Mouse (Mus musculus) frontal cortex, postnatal 36 days (tissue): ENCODE measurements at regions not wholly inside any gene's neighbourhood (a gene's known extent, or its start where the extent isn't known, plus 50 kb on each side); places are given as distances from the start of the nearest gene placed in this dataset.

Experiments used
- DNase-seq, 2 experiments: peaks; one replicate each; pipeline ENCODE4 v3.0.0; 2022; ENCODE audit warnings: low spot score in 2 of 2

- no peak for DNase-seq
Observed at GRCm38 (mm10) chr13:44553363-44553762, 175.9 kb upstream of the Jarid2 start.

- no peak for DNase-seq
Observed at GRCm38 (mm10) chr13:44554686-44555463, 174.4 kb upstream of the Jarid2 start.

- DNase-seq, result no peak
Observed at GRCm38 (mm10) chr13:44555979-44556378, 173.3 kb upstream of the Jarid2 start.

GRCm38 (mm10) chr13:44558051-44558450 is 171.2 kb upstream of the Jarid2 start:
- peak; percentile 38 to 48 for DNase-seq

- no peak for DNase-seq
Observed at GRCm38 (mm10) chr13:44558491-44559177, 170.6 kb upstream of the Jarid2 start.

GRCm38 (mm10) chr13:44559178-44559565 is 170.1 kb upstream of the Jarid2 start:
- DNase-seq, result no peak

GRCm38 (mm10) chr13:44559706-44560105 is 169.6 kb upstream of the Jarid2 start:
- DNase-seq, result no peak

- DNase-seq, result no peak
Observed at GRCm38 (mm10) chr13:44564705-44565104, 164.6 kb upstream of the Jarid2 start.

- DNase-seq, result no peak
Observed at GRCm38 (mm10) chr13:44567696-44568095, 161.6 kb upstream of the Jarid2 start.

- no peak for DNase-seq
Observed at GRCm38 (mm10) chr13:44569241-44569778, 160.0 kb upstream of the Jarid2 start.

- no peak for DNase-seq
Observed at GRCm38 (mm10) chr13:44573463-44573862, 155.8 kb upstream of the Jarid2 start.

GRCm38 (mm10) chr13:44579215-44579614 is 150.1 kb upstream of the Jarid2 start:
- DNase-seq, result no peak

GRCm38 (mm10) chr13:44580156-44580736 is 149.0 kb upstream of the Jarid2 start:
- no peak for DNase-seq

GRCm38 (mm10) chr13:44580767-44581166 is 148.5 kb upstream of the Jarid2 start:
- no peak for DNase-seq

- DNase-seq, result no peak
Observed at GRCm38 (mm10) chr13:44581947-44582766, 147.1 kb upstream of the Jarid2 start.

- no peak for DNase-seq
Observed at GRCm38 (mm10) chr13:44582767-44583085, 146.5 kb upstream of the Jarid2 start.

- no peak for DNase-seq
Observed at GRCm38 (mm10) chr13:44583614-44584013, 145.7 kb upstream of the Jarid2 start.

- DNase-seq, result no peak
Observed at GRCm38 (mm10) chr13:44584151-44584550, 145.1 kb upstream of the Jarid2 start.

- no peak for DNase-seq
Observed at GRCm38 (mm10) chr13:44584551-44584950, 144.7 kb upstream of the Jarid2 start.

GRCm38 (mm10) chr13:44587846-44588245 is 141.4 kb upstream of the Jarid2 start:
- no peak for DNase-seq

GRCm38 (mm10) chr13:44594645-44595044 is 134.6 kb upstream of the Jarid2 start:
- no peak for DNase-seq

- DNase-seq, result no peak
Observed at GRCm38 (mm10) chr13:44597666-44598065, 131.6 kb upstream of the Jarid2 start.
